Mouse (Mus musculus) gastrocnemius, postnatal 10 days (tissue): ENCODE data around the gene Ube2q1. TPM values are rescaled to one million over a fixed set of nuclear protein-coding genes. Genes with fewer than 3 reads are reported as not detected.

Experiments
- DNase-seq: peaks from one replicate; pipeline ENCODE4 v3.0.0; 2021; ENCODE audit warnings: mixed read lengths
- total RNA-seq, 2 experiments: library from RNA; stranded (reverse); gene quantifications; 2 replicates each; pipeline ENCODE4 v1.2.3; 2021

The Ube2q1 gene
- total RNA-seq, 2 experiments from 2014 or later, result 17.9 to 23.7 TPM

- no peak for DNase-seq
Measured at GRCm38 (mm10) chr3:89821096-89821513, 47.7 kb downstream of the Ube2q1 start.

- no peak for DNase-seq
Measured at GRCm38 (mm10) chr3:89821548-89822480, 48.4 kb downstream of the Ube2q1 start.

GRCm38 (mm10) chr3:89823594-89823993, 50.2 kb downstream of the Ube2q1 start:
- no peak for DNase-seq

GRCm38 (mm10) chr3:89826295-89826694, 52.9 kb downstream of the Ube2q1 start:
- no peak for DNase-seq

GRCm38 (mm10) chr3:89830815-89831591, 57.6 kb downstream of the Ube2q1 start, which contains the start of gene She:
Gene She, plus strand, starts transcription at chr3:89831370.
- peak; percentile 27 for DNase-seq

Other genes with a start within 250 kb of the Ube2q1 start
- gene Adar, start 58.6 kb upstream of the Ube2q1 start, total RNA-seq, result 1 to 10 TPM; 6.3 to 8.3 TPM
- under 1 TPM; 0.16 to 0.23 TPM for gene Chrnb2, start 9.0 kb upstream of the Ube2q1 start, total RNA-seq
- 10 to 100 TPM in 1 of 2 experiments, 1 to 10 TPM in 1; 9.4 to 10.7 TPM for gene She, start 57.8 kb downstream of the Ube2q1 start, total RNA-seq
- gene Il6ra, start 139.6 kb downstream of the Ube2q1 start, total RNA-seq, result 1 to 10 TPM; 2.4 to 3.1 TPM
- 10 to 100 TPM; 32.8 to 43.5 TPM for gene Atp8b2, start 189.9 kb downstream of the Ube2q1 start, total RNA-seq
- gene Hax1, start 225.2 kb downstream of the Ube2q1 start, total RNA-seq, result 10 to 100 TPM; 49.3 to 52.8 TPM